Mouse (Mus musculus): ENCODE data around the gene Krit1. TPM values are rescaled to one million over a fixed set of nuclear protein-coding genes. Genes with fewer than 3 reads are reported as not detected.

Krit1 gene
- total RNA-seq (2014; rRNA removed), result 23.7 and 33.0 TPM in 2 replicates
- polyA plus RNA-seq (2015; fragmentation: Nextera tagmentation; extraction: Ambion mirVana), result 32.8 and 34.5 TPM in 2 replicates

DNA sequence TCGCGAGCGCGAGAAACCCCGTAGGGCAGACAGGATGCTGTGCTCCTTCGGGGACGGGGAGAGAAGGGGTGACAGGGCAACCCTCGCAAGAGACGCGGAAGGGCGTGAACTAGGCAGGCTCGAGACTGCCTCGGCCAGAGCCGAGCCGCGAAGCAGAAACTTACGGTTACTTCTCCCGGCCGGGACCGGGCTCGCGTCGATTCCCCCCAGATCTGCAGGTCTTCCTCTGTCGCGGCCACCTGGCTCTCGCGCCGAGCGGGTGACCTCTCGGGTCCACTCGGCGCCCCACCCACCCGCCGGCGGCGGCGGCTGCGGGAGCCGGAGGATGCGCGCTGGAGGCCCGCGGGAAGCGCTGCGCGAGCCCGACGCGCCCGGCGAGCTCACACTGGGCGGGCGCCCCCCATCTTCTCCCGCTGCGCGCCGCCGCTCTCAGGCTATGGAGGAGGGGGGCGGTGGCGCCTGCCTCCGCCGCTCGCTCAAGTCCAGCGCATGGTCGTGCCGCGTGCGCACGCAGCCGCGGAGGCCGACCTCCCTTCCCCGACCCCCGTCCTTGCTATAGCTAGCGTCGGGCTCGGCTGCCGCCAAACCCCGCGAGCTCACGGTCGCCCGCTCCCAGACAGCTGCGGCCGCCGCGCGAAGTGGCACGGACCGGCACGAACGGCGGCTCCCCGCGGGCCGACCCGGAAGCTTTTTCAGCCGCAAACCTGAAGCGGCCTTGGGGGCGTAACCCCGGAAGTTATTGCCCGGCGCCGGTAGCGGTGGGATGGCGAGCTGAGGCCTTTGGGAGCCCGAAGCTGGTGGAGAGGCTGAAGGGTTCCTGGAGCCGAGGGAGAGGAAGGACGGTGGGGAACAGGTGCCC lies at the start of gene Krit1, which contains the start of gene Ankib1:
TSS of gene Krit1 (plus strand) at position 752 of the 859 bp plus-strand sequence.
TSS of gene Ankib1 (minus strand) at position 493 of the 859 bp plus-strand sequence.
- Histone ChIP-seq H3K36me3 (ENCODE audit: insufficient read depth, low read length) (no peaks in the 10 kb centered on the region), H3K4me2 (ENCODE audit: low read depth, low read length) (peak within 1 kb of the TSS; percentile 94), H3K9me3 (ENCODE audit: low read length) (no peaks in the 10 kb centered on the region), H3K4me3 (ENCODE audit: low read length) (peak within 1 kb of the TSS; percentile 76), H3K27ac (peak within 1 kb of the TSS; percentile 91), H3K4me1 (ENCODE audit: insufficient read depth, low read length) (no peaks in the 10 kb centered on the region), H3K9ac (replicated peaks; ENCODE audit: low read length) (peak within 1 kb of the TSS; percentile 88), H3K27me3 (ENCODE audit: insufficient read depth, low read length) (no peaks in the 10 kb centered on the region)
- DNase-seq (ENCODE audit: low spot score) (peak; percentile 93), ATAC-seq (peak; percentile 94)
- 1% methylated on average over 88 of the region's 109 CpGs for WGBS
- no peak for TF ChIP-seq CTCF (IDR thresholded peaks at IDR 0.05; ENCODE audit: low read depth)

- Histone ChIP-seq H3K9me3 (ENCODE audit: low read length) (no peaks in the 10 kb centered on the region), H3K9ac (replicated peaks; ENCODE audit: low read length) (no peak overlapping the region), H3K27me3 (ENCODE audit: insufficient read depth, low read length) (no peaks in the 10 kb centered on the region), H3K4me1 (ENCODE audit: insufficient read depth, low read length) (no peaks in the 10 kb centered on the region), H3K27ac (peak overlapping the region; percentile 52; the same call in 1 of the 2 replicates), H3K4me3 (ENCODE audit: low read length) (no peak overlapping the region), H3K4me2 (ENCODE audit: low read depth, low read length) (0 out of 2 replicates have a peak overlapping the region, but pooled peaks have one; percentile 13), H3K36me3 (ENCODE audit: insufficient read depth, low read length) (peaks cover 3% of the 10 kb centered on the region; the same call in 1 of the 2 replicates)
- TF ChIP-seq CTCF (IDR thresholded peaks at IDR 0.05; ENCODE audit: low read depth), result no peak
- DNase-seq (ENCODE audit: low spot score) (peak; percentile 13), ATAC-seq (no peak)
- WGBS, result 36% methylated on average over 3 of the region's 3 CpGs
Observed at GRCm38 (mm10) chr5:3771512-3771911, 31.5 kb upstream of the Krit1 start.

- Histone ChIP-seq H3K27me3 (ENCODE audit: insufficient read depth, low read length) (no peaks in the 10 kb centered on the region), H3K36me3 (ENCODE audit: insufficient read depth, low read length) (peaks cover 3% of the 10 kb centered on the region; the same call in 1 of the 2 replicates), H3K4me1 (ENCODE audit: insufficient read depth, low read length) (no peaks in the 10 kb centered on the region), H3K4me3 (ENCODE audit: low read length) (no peak overlapping the region), H3K4me2 (ENCODE audit: low read depth, low read length) (0 out of 2 replicates have a peak overlapping the region, but pooled peaks have one; percentile 13), H3K27ac (0 out of 2 replicates have a peak overlapping the region, but pooled peaks have one; percentile 1), H3K9me3 (ENCODE audit: low read length) (no peaks in the 10 kb centered on the region), H3K9ac (replicated peaks; ENCODE audit: low read length) (no peak overlapping the region)
- no peak for DNase-seq (ENCODE audit: low spot score)
- WGBS, result 43% methylated on average over 3 of the region's 3 CpGs
- no peak for TF ChIP-seq CTCF (IDR thresholded peaks at IDR 0.05; ENCODE audit: low read depth)
- no peak for ATAC-seq
Observed at GRCm38 (mm10) chr5:3772017-3772416, 31.0 kb upstream of the Krit1 start.

GRCm38 (mm10) chr5:3782670-3783069 lies 20.3 kb upstream of the Krit1 start:
- Histone ChIP-seq H3K4me3 (ENCODE audit: low read length) (no peak overlapping the region), H3K36me3 (ENCODE audit: insufficient read depth, low read length) (no peaks in the 10 kb centered on the region), H3K9ac (replicated peaks; ENCODE audit: low read length) (no peak overlapping the region), H3K4me1 (ENCODE audit: insufficient read depth, low read length) (peaks cover 3% of the 10 kb centered on the region; the same call in 1 of the 2 replicates), H3K4me2 (ENCODE audit: low read depth, low read length) (no peak overlapping the region), H3K27ac (no peak overlapping the region), H3K9me3 (ENCODE audit: low read length) (no peaks in the 10 kb centered on the region), H3K27me3 (ENCODE audit: insufficient read depth, low read length) (no peaks in the 10 kb centered on the region)
- no peak for ATAC-seq
- no peak for DNase-seq (ENCODE audit: low spot score)
- TF ChIP-seq CTCF (IDR thresholded peaks at IDR 0.05; ENCODE audit: low read depth), result peak; percentile 39; the same call in 1 of the 2 replicates

DNA sequence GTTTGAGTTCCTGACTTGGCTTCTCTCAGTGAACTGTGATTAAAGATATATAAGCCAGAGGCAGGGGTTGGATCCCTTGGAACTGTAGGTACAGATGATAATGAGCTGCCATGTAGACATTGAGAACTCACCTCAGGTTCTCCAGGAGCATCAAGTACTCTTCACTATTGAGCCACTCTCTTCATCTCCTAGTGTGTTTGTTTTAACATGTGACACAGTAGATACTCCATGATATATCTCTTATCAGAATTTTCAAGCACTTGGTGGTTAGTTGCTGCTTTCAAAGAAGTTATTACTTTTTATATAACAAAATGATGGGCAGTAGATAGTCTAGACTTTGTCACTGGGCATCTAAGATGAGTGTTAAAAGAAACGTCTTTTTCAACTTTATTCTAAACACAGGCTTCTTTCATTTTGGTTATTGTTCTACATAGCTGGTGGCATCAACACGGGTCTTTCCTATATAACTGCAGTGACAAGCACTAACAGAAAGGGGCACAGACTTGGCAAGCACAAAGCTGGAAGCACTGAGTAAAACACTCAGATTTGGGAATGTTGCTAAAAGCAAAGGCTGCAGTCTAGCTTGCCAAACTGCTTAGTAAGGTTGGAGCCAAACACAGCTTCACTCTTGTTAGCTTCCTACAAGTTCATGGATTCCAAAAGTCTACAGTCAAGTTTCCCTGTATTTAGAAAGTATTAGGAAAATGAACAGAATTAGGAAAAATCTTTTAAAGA lies 18.9 kb upstream of the Krit1 start:
- H3K9me3 ChIP-seq (ENCODE audit: low read length), result no peaks in the 10 kb centered on the region
- no peak overlapping the region for H3K4me3 ChIP-seq (ENCODE audit: low read length)
- 55% methylated on average over 2 of the region's 2 CpGs for WGBS
- ATAC-seq, result no peak
- H3K9ac ChIP-seq (replicated peaks; ENCODE audit: low read length), result no peak overlapping the region
- no peak for DNase-seq (ENCODE audit: low spot score)
- no peaks in the 10 kb centered on the region for H3K36me3 ChIP-seq (ENCODE audit: insufficient read depth, low read length)
- no peak overlapping the region for H3K4me2 ChIP-seq (ENCODE audit: low read depth, low read length)
- H3K4me1 ChIP-seq (ENCODE audit: insufficient read depth, low read length), result peaks cover 3% of the 10 kb centered on the region; the same call in 1 of the 2 replicates
- no peak for TF ChIP-seq CTCF (IDR thresholded peaks at IDR 0.05; ENCODE audit: low read depth)
- no peak overlapping the region for H3K27ac ChIP-seq
- H3K27me3 ChIP-seq (ENCODE audit: insufficient read depth, low read length), result no peaks in the 10 kb centered on the region

DNA sequence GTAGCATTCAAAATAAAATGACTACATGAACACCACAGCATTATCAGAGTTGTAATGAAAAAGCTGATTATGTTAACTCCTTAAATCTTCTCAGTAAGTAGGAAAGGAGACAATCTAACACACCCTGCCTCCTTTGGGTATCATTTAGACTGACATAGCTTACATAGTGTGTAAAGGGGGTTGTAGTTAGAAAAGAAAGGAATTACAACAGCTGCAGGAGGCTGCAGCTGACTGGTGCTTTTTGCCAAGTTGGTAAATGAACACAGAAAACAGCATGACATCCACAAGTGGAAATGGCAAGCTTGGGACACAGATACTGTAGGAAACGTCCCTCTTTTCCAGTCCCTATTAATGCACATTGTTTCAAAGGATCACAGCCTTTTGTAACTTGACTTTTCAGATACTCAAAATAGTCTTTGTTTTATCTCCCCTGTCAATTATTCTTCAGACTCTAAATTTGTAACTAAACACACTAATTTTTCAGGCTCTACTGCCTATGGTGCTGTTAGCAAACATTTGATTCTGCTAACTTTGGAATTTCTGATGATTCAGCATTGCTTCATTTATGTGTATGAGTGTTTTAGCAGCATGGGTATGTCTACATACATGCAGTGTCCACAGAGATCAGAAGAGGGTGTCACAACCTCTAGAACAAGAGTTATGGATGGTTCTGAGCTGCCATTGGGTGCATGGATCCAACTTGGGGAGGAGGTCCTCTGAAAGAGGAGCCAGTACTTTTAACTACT lies 18.1 kb upstream of the Krit1 start:
- WGBS, result 17% methylated on average over 1 of the region's 1 CpGs
- DNase-seq (ENCODE audit: low spot score), result peak; percentile 21

More for the DNA sequence above, 18.1 kb upstream of the Krit1 start:
- H3K27me3 ChIP-seq (ENCODE audit: insufficient read depth, low read length), result no peaks in the 10 kb centered on the region
- H3K36me3 ChIP-seq (ENCODE audit: insufficient read depth, low read length), result no peaks in the 10 kb centered on the region
- no peak for ATAC-seq
- H3K9ac ChIP-seq (replicated peaks; ENCODE audit: low read length), result no peak overlapping the region
- H3K9me3 ChIP-seq (ENCODE audit: low read length), result no peaks in the 10 kb centered on the region
- H3K4me2 ChIP-seq (ENCODE audit: low read depth, low read length), result no peak overlapping the region
- TF ChIP-seq CTCF (IDR thresholded peaks at IDR 0.05; ENCODE audit: low read depth), result no peak
- H3K4me1 ChIP-seq (ENCODE audit: insufficient read depth, low read length), result peaks cover 3% of the 10 kb centered on the region; the same call in 1 of the 2 replicates
- H3K4me3 ChIP-seq (ENCODE audit: low read length), result no peak overlapping the region
- H3K27ac ChIP-seq, result no peak overlapping the region
